Mouse (Mus musculus) midbrain, postnatal 0 days (tissue): ENCODE data around the gene Cadm1. TPM values are rescaled to one million over a fixed set of nuclear protein-coding genes. Genes with fewer than 3 reads are reported as not detected.

ENCODE experiments used
- ATAC-seq: fragments of 200-750 bp; cut with Nextera tagmentation; 2 replicates; pipeline ENCODE4 v1.8.0; 2017; ENCODE audit warnings: moderate number of reproducible peaks, mild to moderate bottlenecking, moderate TSS enrichment, moderate library complexity; ENCODE audit not compliant: low FRiP score
- DNase-seq: peaks from one replicate; pipeline ENCODE4 v3.0.0-alpha.2; 2015; ENCODE audit warnings: low spot score
- H3K27ac ChIP-seq: fragments of 300-500 bp; sonication (generic); 2 replicates; pipeline ENCODE4 v1.5.1; 2014; ENCODE audit warnings: low read depth, mild to moderate bottlenecking, low read length, mixed read lengths
- H3K27me3 ChIP-seq: fragments of 300-500 bp; sonication (generic); 2 replicates; pipeline ENCODE4 v1.6.1; 2014; ENCODE audit warnings: low read length, control low read depth, mixed read lengths; ENCODE audit not compliant: insufficient read depth
- H3K36me3 ChIP-seq: fragments of 300-500 bp; sonication (generic); 2 replicates; pipeline ENCODE4 v1.6.1; 2014; ENCODE audit warnings: low read length, control low read depth, mixed read lengths; ENCODE audit not compliant: insufficient read depth
- H3K4me1 ChIP-seq: fragments of 300-500 bp; sonication (generic); 2 replicates; pipeline ENCODE4 v1.6.1; 2014; ENCODE audit warnings: mild to moderate bottlenecking, control low read depth, antibody characterized with exemption, low read length, mixed read lengths; ENCODE audit not compliant: insufficient read depth
- H3K4me2 ChIP-seq: fragments of 300-500 bp; sonication (generic); 2 replicates; pipeline ENCODE4 v1.6.1; 2014; ENCODE audit warnings: low read depth, mild to moderate bottlenecking, low read length, mixed read lengths; ENCODE audit not compliant: poor library complexity, severe bottlenecking
- H3K4me3 ChIP-seq: fragments of 300-500 bp; sonication (generic); 2 replicates; pipeline ENCODE4 v1.5.1; 2014; ENCODE audit warnings: low read depth, mild to moderate bottlenecking, low read length, moderate library complexity
- H3K9ac ChIP-seq: fragments of 300-500 bp; sonication (generic); replicated peaks from 2 replicates; pipeline ENCODE4 v1.6.1; 2014; ENCODE audit warnings: mild to moderate bottlenecking, low read length, moderate library complexity, mixed read lengths; ENCODE audit not compliant: poor library complexity, severe bottlenecking
- H3K9me3 ChIP-seq: fragments of 300-500 bp; sonication (generic); 2 replicates; pipeline ENCODE4 v1.6.1; 2016; ENCODE audit warnings: low read length, control low read depth
- CTCF ChIP-seq: IDR thresholded peaks from 2 replicates; pipeline ENCODE4 v1.5.1; 2016; ENCODE audit warnings: antibody characterized with exemption, mild to moderate bottlenecking
- WGBS: fragments of 180-500 bp; shearing (Covaris S2); extraction: QIAGEN DNeasy Blood & Tissue Kit; methylation state at CpG from one replicate; pipeline ENCODE4 v1.1.7; 2014; 5-methylcytosine and 5-hydroxymethylcytosine counted together
- polyA plus RNA-seq: library from polyadenylated mRNA; unstranded; fragments of >200 nt; fragmentation: Nextera tagmentation; extraction: Ambion mirVana; gene quantifications from 2 replicates; pipeline ENCODE4 v1.2.1, GENCODE M21; 2015
- total RNA-seq: library from RNA; depleted of rRNA; stranded (reverse); fragments of >200 nt; gene quantifications from 2 replicates; pipeline ENCODE4 v1.2.3, GENCODE M21; 2014

Gene Cadm1
- total and polyA plus RNA-seq, 2 experiments from 2014 or later = 200 to 367 TPM

DNA sequence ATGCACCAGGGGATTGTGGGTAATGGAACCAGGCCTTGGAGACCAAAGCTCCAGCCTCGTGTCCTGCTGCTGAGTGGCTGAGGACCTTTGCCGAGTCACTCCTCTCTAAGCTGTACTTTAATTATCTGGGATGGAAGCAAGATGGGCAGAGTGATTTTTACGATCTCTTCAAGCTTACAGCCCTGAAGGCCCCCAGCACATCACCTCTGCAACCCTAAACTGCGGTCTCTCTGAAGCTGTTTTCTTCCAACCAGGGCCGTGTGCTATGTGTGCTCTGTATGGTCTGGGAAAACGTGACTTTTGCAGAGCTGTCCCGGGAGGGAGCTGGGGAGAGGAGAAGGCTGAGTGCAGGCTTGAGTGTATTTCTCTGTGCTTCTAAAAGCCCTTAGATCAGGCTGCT, 364.7 kb downstream of the Cadm1 start:
- Histone ChIP-seq H3K27ac (no peak overlapping the region; the same call in 1 of the 2 replicates), H3K27me3 (no peaks in the 10 kb centered on the region), H3K9ac (no peak overlapping the region), H3K4me1 (peaks cover 4% of the 10 kb centered on the region; the same call in 1 of the 2 replicates), H3K4me2 (no peak overlapping the region), H3K36me3 (no peaks in the 10 kb centered on the region), H3K9me3 (no peaks in the 10 kb centered on the region), H3K4me3 (no peak overlapping the region)
- DNase-seq (no peak), ATAC-seq (no peak)
- 31% methylated on average over 7 of the region's 7 CpGs for whole genome bisulfite sequencing
- TF ChIP-seq CTCF = no peak

DNA sequence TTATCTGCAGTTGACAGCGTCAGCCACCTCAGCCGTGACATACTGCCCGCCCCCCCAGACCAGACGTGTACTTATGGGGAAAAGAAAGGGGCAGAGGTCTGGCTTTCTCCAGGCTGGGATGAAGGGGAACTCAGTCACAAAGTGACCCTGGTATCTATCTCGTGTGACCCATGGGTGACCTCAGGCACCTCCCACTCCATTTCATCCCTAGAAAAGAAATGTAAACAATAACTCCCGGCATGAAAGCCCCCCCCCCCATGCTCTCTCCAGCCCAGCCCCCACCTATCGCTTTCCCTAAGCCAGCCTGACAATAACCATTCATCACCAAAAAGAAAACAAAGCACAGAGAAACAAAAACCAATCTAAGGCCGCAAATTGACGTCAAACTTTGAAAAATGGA, 365.1 kb downstream of the Cadm1 start:
- Histone ChIP-seq H3K4me1 (peaks cover 4% of the 10 kb centered on the region; the same call in 1 of the 2 replicates), H3K9ac (no peak overlapping the region), H3K36me3 (no peaks in the 10 kb centered on the region), H3K9me3 (no peaks in the 10 kb centered on the region), H3K4me2 (no peak overlapping the region), H3K27ac (no peak overlapping the region), H3K27me3 (no peaks in the 10 kb centered on the region), H3K4me3 (no peak overlapping the region)
- ATAC-seq = no peak
- no peak for TF ChIP-seq CTCF
- WGBS = 24% methylated on average over 9 of the region's 9 CpGs
- DNase-seq = no peak

DNA sequence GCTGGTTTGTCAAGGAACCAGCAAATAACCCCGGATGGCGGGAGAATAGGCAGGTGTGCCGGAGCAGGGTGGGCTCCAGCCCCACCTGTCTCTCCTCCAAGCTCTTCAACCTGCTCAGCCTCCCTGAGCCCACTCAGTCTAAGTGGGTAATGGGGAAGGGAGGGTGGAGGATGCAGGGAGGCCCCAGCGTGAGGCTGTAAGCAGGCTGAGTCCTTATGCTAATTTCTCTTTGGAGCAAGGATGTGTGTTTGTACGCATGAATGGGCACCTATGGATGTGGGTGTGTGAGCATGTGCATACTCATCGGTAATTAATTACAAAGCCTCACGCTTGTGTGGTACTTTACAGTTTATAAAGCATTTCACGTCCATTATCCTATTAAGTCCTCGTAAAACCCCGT, 370.8 kb downstream of the Cadm1 start:
- no peak for TF ChIP-seq CTCF
- H3K4me1 ChIP-seq = no peaks in the 10 kb centered on the region
- no peak overlapping the region for H3K9ac ChIP-seq
- H3K9me3 ChIP-seq = no peaks in the 10 kb centered on the region
- H3K4me2 ChIP-seq = no peak overlapping the region
- no peaks in the 10 kb centered on the region for H3K36me3 ChIP-seq
- H3K4me3 ChIP-seq = no peak overlapping the region
- DNase-seq = peak; percentile 28
- no peaks in the 10 kb centered on the region; the same call in 1 of the 2 replicates for H3K27me3 ChIP-seq
- no peak for ATAC-seq
- no peak overlapping the region for H3K27ac ChIP-seq
- 39% methylated on average over 10 of the region's 10 CpGs for WGBS

DNA sequence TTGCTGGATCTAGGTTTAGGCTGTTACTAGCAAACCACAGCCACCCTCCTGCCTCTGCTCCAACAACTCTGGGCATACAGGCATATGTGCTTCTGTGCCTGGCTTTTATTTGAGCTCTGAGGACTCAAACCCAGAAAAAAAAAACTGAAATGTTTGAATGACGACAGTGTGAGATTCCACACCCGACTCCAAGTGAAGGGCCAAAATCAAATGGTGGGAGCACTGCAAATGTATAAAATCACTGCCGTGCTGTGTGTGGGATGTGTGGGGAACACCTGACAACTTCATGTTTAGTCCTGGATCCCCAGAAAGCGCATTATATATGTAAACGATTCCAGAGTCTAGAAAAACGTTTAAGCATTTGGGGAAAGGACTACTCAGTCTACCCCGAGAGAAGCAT, 373.7 kb downstream of the Cadm1 start:
- WGBS = 54% methylated on average over 7 of the region's 7 CpGs
- H3K27ac ChIP-seq = no peak overlapping the region

DNA sequence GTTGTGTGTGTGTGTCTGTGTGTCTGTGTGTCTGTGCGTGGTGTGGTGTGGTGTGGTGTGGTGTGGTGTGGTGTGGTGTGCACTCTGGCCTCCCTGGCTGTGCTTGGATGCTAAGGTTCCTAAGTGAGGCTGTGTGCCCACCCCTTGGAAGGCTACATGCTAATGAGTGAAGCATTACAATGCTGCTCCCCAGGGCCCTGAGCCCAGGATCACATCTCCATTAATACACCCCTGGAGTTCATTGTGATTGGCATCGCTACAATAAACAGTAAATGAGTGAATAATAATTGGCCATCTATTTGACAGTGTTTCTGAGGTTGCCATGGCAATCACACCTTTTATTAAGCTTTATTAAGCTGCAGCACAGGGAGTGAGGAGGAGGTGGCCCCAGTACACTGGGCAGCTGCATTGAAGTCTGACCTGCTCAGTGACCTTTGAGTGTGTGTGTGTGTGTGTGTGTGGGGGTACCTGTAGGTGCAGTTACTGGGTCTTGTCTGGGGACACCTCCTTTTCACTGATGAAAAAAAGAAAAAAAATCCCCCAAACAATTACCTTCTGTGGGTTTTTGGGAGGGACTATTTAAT, 374.5 kb downstream of the Cadm1 start:
- DNase-seq = no peak
- WGBS = 44% methylated on average over 2 of the region's 2 CpGs

More for the DNA sequence above, 373.7 kb downstream of the Cadm1 start:
- Histone ChIP-seq H3K36me3 (no peaks in the 10 kb centered on the region), H3K4me2 (no peak overlapping the region), H3K4me1 (no peaks in the 10 kb centered on the region), H3K9me3 (no peaks in the 10 kb centered on the region), H3K9ac (no peak overlapping the region), H3K27me3 (no peaks in the 10 kb centered on the region; the same call in 1 of the 2 replicates), H3K4me3 (no peak overlapping the region)
- no peak for ATAC-seq
- TF ChIP-seq CTCF = no peak
- no peak for DNase-seq

DNA sequence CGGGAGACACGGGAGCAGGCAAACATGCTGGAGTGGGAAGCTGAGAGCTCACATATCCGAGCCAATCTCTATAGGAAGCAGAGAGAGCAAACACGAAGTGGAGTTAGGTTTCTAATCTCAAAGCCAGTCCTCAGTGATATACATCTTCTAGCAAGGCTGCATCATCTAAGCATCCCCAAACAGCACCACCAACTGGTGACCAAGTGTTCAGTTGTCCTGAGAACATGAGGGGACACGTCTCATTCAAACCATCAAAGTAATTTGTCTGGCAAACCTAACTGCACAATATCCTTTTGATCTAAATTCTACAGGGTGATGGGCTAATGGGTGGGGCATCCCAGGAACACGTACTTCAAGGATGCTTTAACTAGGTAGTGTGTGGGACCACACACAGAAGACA, 376.5 kb downstream of the Cadm1 start:
- H3K4me1 ChIP-seq = peaks cover 16% of the 10 kb centered on the region
- no peak overlapping the region for H3K27ac ChIP-seq
- H3K9me3 ChIP-seq = no peaks in the 10 kb centered on the region
- WGBS = 59% methylated on average over 6 of the region's 6 CpGs
- H3K9ac ChIP-seq = no peak overlapping the region
- no peak overlapping the region for H3K4me3 ChIP-seq
- H3K27me3 ChIP-seq = no peaks in the 10 kb centered on the region; the same call in 1 of the 2 replicates
- TF ChIP-seq CTCF = peak; percentile 54
- no peak for DNase-seq
- no peaks in the 10 kb centered on the region for H3K36me3 ChIP-seq
- no peak overlapping the region for H3K4me2 ChIP-seq
- ATAC-seq = no peak

More for the DNA sequence above, 374.5 kb downstream of the Cadm1 start:
- Histone ChIP-seq H3K9me3 (no peaks in the 10 kb centered on the region), H3K4me3 (no peak overlapping the region), H3K4me2 (no peak overlapping the region), H3K27me3 (no peaks in the 10 kb centered on the region; the same call in 1 of the 2 replicates), H3K36me3 (no peaks in the 10 kb centered on the region), H3K27ac (no peak overlapping the region), H3K4me1 (peaks cover 3% of the 10 kb centered on the region; the same call in 1 of the 2 replicates), H3K9ac (no peak overlapping the region)
- no peak for ATAC-seq
- no peak for TF ChIP-seq CTCF
